Mouse (Mus musculus) skeletal muscle tissue, adult 2 months (tissue): ENCODE measurements around the gene Mapk1ip1.

Experiments used
- DNase-seq: peaks from one replicate; pipeline ENCODE4 v3.0.0-alpha.2; 2012; ENCODE audit warnings: low read depth, low spot score

Gene Mapk1ip1

GRCm38 (mm10) chr7:138845544-138846391, at the start of gene Mapk1ip1, which contains the start of gene Ppp2r2d:
Gene Mapk1ip1 (minus strand): TSS chr7:138846273.
Gene Ppp2r2d (plus strand): TSS chr7:138846079.
- peak; percentile 98 for DNase-seq

GRCm38 (mm10) chr7:138885365-138886289, 39.6 kb upstream of the Mapk1ip1 start:
- no peak for DNase-seq

DNA sequence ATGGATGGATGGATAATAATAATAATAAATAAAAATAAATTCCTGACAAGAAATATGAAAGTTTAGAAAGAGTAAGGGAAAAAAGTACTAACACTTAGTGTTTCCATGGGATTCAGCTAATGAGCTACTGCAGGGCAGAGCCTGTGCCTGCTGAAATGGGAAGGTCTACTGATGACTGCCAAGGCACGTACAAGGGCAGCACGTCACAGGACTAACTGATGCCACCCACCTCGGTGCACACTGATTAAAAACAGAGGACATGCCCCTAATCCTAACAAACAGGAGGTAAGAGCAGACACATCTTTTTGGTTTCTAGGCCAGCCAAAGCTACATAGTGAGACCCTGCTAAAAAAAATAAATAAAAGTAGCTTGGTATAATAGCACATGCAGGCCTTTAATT, 37.7 kb upstream of the Mapk1ip1 start:
- DNase-seq = no peak

- DNase-seq = peak; percentile 69
Measured at GRCm38 (mm10) chr7:138875031-138875430, 29.0 kb upstream of the Mapk1ip1 start.

DNA sequence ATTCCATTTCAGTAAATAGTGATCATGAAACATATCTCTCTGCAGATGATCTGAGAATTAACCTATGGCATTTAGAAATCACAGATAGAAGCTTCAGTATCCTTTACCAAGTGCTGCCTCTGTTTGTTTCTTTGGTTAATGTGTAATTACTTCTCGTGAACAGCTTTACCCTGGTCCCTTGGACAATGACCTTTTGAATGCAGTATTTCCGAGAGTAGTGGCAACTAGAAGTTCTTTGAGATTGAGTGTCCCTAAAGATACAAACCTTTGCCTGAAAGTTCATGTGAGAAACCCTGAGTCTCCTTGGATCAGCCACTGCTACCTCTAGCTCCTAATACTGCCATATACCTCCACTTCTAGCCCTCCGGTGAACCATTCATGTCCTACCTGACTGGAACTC, 26.9 kb upstream of the Mapk1ip1 start:
- DNase-seq = no peak

DNA sequence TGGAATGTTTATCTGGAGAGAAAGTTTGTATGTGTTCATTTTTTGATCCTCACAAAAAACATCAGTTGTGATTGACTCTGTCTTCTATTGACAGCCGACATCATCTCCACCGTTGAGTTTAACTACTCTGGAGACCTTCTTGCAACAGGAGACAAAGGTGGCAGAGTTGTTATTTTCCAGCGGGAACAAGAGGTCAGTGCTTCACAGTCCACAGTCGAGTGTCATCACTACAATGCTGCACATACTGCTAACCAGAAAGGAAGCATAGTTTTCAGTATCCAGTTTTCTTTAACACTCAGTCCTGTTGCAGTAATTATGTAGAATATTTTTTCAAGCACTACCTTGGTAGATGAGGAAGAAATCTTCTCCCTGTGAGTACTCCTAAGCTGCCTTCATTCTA, 22.2 kb upstream of the Mapk1ip1 start:
- no peak for DNase-seq

DNA sequence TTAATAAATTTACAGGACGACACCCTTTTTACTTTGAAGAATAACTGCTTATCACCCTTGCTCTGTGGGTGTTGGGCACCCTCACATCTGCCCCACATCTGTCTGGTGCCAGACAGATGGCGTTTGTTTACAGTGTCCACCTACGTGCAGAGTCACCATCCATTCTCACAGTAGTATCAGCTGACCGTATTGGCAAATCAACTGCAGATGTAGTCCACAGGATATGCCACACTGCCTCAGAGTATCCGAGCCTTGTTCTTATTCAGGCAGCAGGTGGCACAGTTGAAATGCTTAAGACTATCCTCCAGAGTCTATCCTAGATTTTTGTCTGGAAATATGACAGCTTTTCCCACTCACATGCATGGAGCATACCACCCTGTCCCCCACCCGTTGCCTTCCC, 21.2 kb upstream of the Mapk1ip1 start:
- DNase-seq = no peak

DNA sequence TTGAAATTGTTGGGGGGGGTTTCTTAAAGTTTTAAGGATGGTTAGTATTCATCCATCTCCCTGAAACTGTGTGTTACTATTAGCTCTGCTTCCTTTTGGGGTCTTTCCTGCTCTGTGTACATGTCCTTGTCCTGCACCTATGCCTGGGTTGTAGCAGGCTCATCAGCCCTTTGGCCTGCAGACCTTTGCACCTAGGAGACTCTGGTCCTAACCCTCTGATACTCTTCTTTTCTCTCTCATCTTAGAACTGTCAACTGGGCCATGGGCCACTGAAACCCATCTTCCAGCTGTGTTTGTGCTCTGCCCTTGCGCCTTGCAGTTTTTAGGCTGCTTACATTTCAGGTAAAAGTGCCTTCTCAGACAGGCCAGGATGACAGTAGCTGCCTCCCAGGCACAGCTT, 18.7 kb upstream of the Mapk1ip1 start:
- DNase-seq = no peak

- DNase-seq = no peak
Measured at GRCm38 (mm10) chr7:138863950-138864572, 18.0 kb upstream of the Mapk1ip1 start.

GRCm38 (mm10) chr7:138856670-138857069, 10.6 kb upstream of the Mapk1ip1 start:
- DNase-seq = no peak

GRCm38 (mm10) chr7:138854201-138854600, 8.1 kb upstream of the Mapk1ip1 start:
- DNase-seq = no peak

DNA sequence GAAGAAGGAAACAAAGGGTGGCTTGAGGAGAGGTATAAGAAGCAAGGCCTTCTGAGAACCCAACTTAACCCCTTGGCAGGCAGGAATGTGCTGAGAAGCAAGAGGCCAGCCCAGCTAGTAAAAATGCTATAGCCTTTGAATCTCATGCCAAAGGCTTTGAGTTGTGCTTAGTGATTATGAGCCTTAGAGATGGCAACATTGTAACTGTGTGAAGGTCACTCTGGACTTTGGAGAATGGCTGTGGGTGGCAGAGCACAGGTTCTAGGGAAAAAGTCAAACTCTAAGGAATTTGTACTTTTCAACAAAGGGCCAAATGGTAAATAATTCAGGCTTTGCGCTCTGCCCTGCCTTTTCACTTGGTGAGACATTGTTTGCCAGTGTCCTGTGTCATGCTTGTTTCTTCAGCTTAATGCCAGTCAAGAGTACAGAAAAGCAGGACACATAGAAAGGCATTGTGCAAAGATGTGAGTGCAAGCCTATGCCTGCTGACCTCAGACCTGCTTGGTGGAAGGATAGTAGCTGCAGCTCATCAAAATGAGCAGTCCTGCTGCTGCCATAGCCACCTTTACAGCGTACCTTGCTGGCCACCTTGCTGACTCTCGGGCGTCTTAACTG, 7.5 kb upstream of the Mapk1ip1 start:
- DNase-seq = no peak

GRCm38 (mm10) chr7:138850083-138850482, 4.0 kb upstream of the Mapk1ip1 start:
- DNase-seq = no peak

DNA sequence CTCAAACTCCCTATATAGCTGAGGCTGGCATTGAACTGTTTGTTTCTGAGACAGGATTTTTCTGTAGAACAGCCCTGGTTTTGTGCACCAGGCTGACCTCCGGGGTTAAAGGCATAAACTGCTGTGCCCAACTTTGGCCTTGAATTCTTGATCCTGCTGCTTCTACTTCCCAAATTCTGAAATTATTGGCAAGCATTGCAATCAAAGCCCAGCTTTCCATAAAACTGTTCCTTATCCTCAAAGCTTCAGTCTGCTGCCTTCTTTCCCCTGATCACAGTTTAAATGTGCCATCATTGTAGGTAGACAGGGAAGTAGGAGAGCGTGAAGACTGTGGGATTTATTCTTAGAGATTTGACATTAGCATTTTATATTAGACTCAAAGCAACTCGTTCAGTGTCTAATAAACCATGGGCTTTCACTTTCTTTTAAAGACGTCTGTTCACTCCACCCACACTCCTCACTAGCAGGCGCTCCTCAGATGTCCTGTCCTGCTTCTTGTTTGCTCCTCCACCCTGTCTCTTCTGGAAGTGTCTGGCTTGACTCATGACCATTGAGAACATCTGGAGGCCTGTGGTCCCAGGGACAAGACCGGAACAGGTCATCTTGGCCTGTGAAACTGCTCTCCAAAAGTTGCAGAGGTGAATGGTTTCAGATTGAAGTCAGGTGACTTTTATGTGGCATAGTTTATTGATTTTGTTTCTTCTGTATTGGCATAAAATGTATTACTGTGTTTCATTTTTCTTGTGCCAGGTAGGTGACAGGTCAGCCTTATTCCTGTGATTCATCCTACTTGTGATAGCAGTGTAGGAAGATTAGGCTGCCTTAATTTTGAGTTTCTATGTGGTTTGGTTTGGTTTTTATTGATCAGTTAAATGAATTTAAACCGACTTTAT, 2.2 kb upstream of the Mapk1ip1 start:
- no peak for DNase-seq

GRCm38 (mm10) chr7:138847316-138848027, 1.4 kb upstream of the Mapk1ip1 start:
- DNase-seq = no peak

- no peak for DNase-seq
Measured at GRCm38 (mm10) chr7:138846502-138846991, 474 bp upstream of the Mapk1ip1 start.

DNA sequence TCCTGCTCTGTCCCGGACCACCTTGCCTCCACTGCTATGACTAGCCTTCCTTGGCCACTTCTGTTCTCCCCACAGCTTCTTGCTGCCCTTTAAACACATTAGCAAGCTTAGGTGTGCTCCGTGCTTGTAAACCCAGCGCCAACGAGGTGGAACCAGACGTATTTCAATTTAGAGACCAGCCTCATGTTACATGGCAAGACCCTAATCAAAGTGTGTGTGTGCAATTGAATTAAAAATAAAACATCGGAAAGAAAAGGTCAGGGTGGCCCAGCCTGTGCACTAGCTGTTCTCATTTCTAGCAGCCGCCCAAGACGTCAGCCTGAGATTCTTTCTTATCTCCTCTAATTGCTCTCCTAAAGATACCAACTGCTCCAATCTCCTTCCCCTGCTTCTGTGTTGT, 962 bp downstream of the Mapk1ip1 start:
- DNase-seq = no peak

DNA sequence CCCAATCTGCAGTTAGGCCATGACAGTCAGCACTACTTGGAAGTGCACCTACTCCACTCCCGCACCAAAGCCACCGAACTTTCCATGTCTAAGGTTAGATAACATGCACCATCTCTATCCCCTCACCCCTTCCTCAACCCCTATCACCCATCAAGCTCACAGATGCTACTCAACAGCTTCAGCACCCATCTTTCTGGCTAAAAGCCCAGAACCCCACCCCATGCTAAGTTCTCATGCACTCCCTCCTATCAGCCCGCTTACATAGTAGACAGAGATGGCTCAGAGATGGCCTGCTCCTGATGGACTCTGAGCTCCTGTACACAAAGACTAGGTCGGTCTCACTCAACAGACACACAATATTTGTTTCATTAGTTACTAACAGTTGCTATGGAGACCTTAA, 2.7 kb downstream of the Mapk1ip1 start:
- DNase-seq = no peak

- no peak for DNase-seq
Measured at GRCm38 (mm10) chr7:138841436-138842151, 4.5 kb downstream of the Mapk1ip1 start.
